Mouse (Mus musculus) testis, adult 2 months (tissue): Measurements from ENCODE around the gene Slco3a1. TPM values are rescaled to one million over a fixed set of nuclear protein-coding genes. Genes with fewer than 3 reads are reported as not detected.

Experiments
- H3K27ac ChIP-seq: fragments of 200-500 bp; 2 replicates; pipeline ENCODE4 v1.5.1; 2012; ENCODE audit warnings: low read depth, low read length; ENCODE audit not compliant: control insufficient read depth, insufficient read depth
- H3K27me3 ChIP-seq: fragments of 200-500 bp; 2 replicates; pipeline ENCODE4 v1.6.1; 2012; ENCODE audit warnings: mild to moderate bottlenecking, low read length, moderate library complexity; ENCODE audit not compliant: control insufficient read depth, insufficient read depth
- H3K36me3 ChIP-seq: fragments of 200-500 bp; 2 replicates; pipeline ENCODE4 v1.6.1; 2012; ENCODE audit warnings: mild to moderate bottlenecking, low read length; ENCODE audit not compliant: control insufficient read depth, insufficient read depth
- H3K4me1 ChIP-seq: fragments of 200-500 bp; 2 replicates; pipeline ENCODE4 v1.6.1; 2012; ENCODE audit warnings: low read length; ENCODE audit not compliant: control insufficient read depth, insufficient read depth
- H3K4me3 ChIP-seq: fragments of 200-500 bp; 2 replicates; pipeline ENCODE4 v1.5.1; 2012; ENCODE audit warnings: low read depth, mild to moderate bottlenecking, low read length, moderate library complexity, mixed read lengths; ENCODE audit not compliant: control insufficient read depth
- CTCF ChIP-seq: fragments of 200-500 bp; IDR thresholded peaks from 2 replicates; pipeline ENCODE4 v1.5.1; 2012; ENCODE audit warnings: low read depth, mild to moderate bottlenecking, inconsistent platforms, low read length, moderate library complexity; ENCODE audit not compliant: control insufficient read depth, insufficient read depth, insufficient replicate concordance
- POLR2A ChIP-seq: fragments of 200-500 bp; IDR thresholded peaks from 2 replicates; pipeline ENCODE4 v1.6.1; 2012; ENCODE audit warnings: low read depth, mild to moderate bottlenecking, inconsistent platforms, low read length, moderate library complexity; ENCODE audit not compliant: control insufficient read depth
- polyA plus RNA-seq: library from polyadenylated mRNA; depleted of rRNA; stranded (reverse); fragments of >200 nt; gene quantifications from 2 replicates; pipeline ENCODE4 v1.2.3, GENCODE M21; 2012

The Slco3a1 gene
- polyA plus RNA-seq, 1 experiment: 67.7 TPM

- H3K36me3 ChIP-seq: no peaks in the 10 kb centered on the region
- no peaks in the 10 kb centered on the region for H3K4me1 ChIP-seq
- no peak overlapping the region for H3K27ac ChIP-seq
- no peak overlapping the region for H3K4me3 ChIP-seq
- TF ChIP-seq POLR2A (no peak), CTCF (no peak)
- no peaks in the 10 kb centered on the region for H3K27me3 ChIP-seq
These were observed 70.6 kb downstream of the Slco3a1 start for GRCm38 (mm10) chr7:74484024-74484385.

- H3K36me3 ChIP-seq: no peaks in the 10 kb centered on the region
- no peak for TF ChIP-seq CTCF
- TF ChIP-seq POLR2A: no peak
- H3K4me3 ChIP-seq: no peak overlapping the region
- H3K4me1 ChIP-seq: no peaks in the 10 kb centered on the region
- H3K27me3 ChIP-seq: no peaks in the 10 kb centered on the region
- H3K27ac ChIP-seq: no peak overlapping the region
These were observed 71.1 kb downstream of the Slco3a1 start for GRCm38 (mm10) chr7:74483294-74484023.

DNA sequence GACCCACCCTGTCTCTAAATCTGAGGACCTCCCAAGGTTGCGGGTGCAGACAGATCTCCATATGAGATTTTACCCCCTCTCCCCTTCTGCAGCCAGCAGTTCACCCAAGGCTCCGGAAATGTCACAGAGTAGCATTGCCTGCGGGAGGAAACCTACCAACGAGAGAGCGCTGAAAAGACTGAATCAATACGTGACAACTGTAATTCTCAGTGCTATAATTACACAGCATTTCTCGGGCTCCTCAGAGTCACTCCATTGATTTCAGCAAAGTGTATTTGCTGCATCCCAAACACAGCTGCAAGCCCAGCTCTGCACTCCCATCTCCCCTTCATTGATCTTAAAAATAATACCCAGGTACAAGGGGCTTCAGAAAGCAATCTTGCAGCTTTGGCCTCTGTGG lies 82.8 kb downstream of the Slco3a1 start:
- no peaks in the 10 kb centered on the region for H3K27me3 ChIP-seq
- no peak for TF ChIP-seq CTCF
- no peak for TF ChIP-seq POLR2A
- H3K4me1 ChIP-seq: no peaks in the 10 kb centered on the region
- H3K27ac ChIP-seq: no peak overlapping the region
- no peaks in the 10 kb centered on the region for H3K36me3 ChIP-seq
- H3K4me3 ChIP-seq: no peak overlapping the region

- H3K36me3 ChIP-seq: no peaks in the 10 kb centered on the region
- TF ChIP-seq CTCF: no peak
- no peaks in the 10 kb centered on the region for H3K27me3 ChIP-seq
- no peak overlapping the region for H3K27ac ChIP-seq
- H3K4me1 ChIP-seq: no peaks in the 10 kb centered on the region
- H3K4me3 ChIP-seq: no peak overlapping the region
These were observed 87.7 kb downstream of the Slco3a1 start for GRCm38 (mm10) chr7:74466886-74467285.

- TF ChIP-seq POLR2A: no peak
- no peak for TF ChIP-seq CTCF
- Histone ChIP-seq H3K27me3 (no peaks in the 10 kb centered on the region), H3K27ac (no peak overlapping the region), H3K36me3 (no peaks in the 10 kb centered on the region), H3K4me1 (no peaks in the 10 kb centered on the region), H3K4me3 (no peak overlapping the region)
These were observed 89.9 kb downstream of the Slco3a1 start for GRCm38 (mm10) chr7:74464638-74465037.

DNA sequence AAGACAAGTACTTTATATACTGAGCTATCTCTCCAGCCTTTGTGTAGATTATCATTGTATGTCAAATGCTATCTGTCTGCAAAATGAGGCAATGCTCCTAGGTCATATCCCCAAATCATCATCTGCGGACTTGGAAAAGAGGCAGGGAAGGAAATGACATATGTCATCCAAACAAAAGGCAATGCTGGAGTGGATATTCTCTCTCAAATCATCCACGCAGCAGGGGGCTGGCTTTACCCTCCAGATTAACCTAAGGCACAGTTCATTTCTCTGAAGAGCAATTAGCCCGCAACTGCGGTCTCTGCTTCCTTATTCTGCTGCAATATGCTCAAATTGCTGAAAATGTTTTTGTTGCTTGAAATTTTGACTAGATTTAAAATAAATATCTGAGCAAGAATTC lies 92.1 kb downstream of the Slco3a1 start:
- H3K27ac ChIP-seq: no peak overlapping the region
- TF ChIP-seq POLR2A: no peak
- no peak for TF ChIP-seq CTCF
- H3K36me3 ChIP-seq: no peaks in the 10 kb centered on the region
- H3K27me3 ChIP-seq: no peaks in the 10 kb centered on the region
- H3K4me3 ChIP-seq: no peak overlapping the region
- H3K4me1 ChIP-seq: peaks cover 3% of the 10 kb centered on the region; the same call in 1 of the 2 replicates

- H3K27me3 ChIP-seq: no peaks in the 10 kb centered on the region
- TF ChIP-seq POLR2A: no peak
- no peak for TF ChIP-seq CTCF
- no peak overlapping the region for H3K27ac ChIP-seq
- peaks cover 3% of the 10 kb centered on the region; the same call in 1 of the 2 replicates for H3K4me1 ChIP-seq
- H3K36me3 ChIP-seq: no peaks in the 10 kb centered on the region
- no peak overlapping the region for H3K4me3 ChIP-seq
These were observed 92.8 kb downstream of the Slco3a1 start for GRCm38 (mm10) chr7:74461736-74462135.

DNA sequence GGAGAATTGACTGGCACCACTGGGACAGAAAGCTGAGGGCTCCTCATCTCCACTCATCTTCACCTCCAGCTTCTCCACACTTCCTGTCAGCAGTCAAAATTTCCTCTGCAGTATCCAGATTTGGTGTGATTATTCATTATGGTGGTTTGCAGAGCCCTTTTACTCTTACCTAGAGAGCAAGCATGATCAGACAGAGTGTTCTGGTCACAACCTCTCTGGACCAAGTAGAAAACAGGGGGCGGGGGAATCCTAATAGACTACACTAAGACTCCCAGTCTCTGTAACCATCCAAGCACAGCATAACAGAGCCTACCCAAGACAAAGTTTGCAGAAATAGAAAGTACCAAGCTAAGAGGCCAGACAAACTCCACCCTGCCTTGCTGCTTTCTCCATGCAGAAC lies 93.4 kb downstream of the Slco3a1 start:
- Histone ChIP-seq H3K27ac (no peak overlapping the region), H3K4me3 (no peak overlapping the region), H3K27me3 (no peaks in the 10 kb centered on the region), H3K4me1 (peaks cover 3% of the 10 kb centered on the region; the same call in 1 of the 2 replicates), H3K36me3 (no peaks in the 10 kb centered on the region)
- no peak for TF ChIP-seq CTCF

GRCm38 (mm10) chr7:74459812-74460211 lies 94.8 kb downstream of the Slco3a1 start:
- Histone ChIP-seq H3K36me3 (no peaks in the 10 kb centered on the region), H3K27ac (no peak overlapping the region), H3K4me3 (no peak overlapping the region), H3K27me3 (no peaks in the 10 kb centered on the region), H3K4me1 (peaks cover 3% of the 10 kb centered on the region; the same call in 1 of the 2 replicates)
- no peak for TF ChIP-seq CTCF
- no peak for TF ChIP-seq POLR2A
